Mouse (Mus musculus) olfactory bulb, adult 2 months (tissue): ENCODE data around the gene Ttc32.

Experiments used
- CTCF ChIP-seq: fragments of 200-500 bp; IDR thresholded peaks from 2 replicates; pipeline ENCODE4 v1.5.1; 2012; ENCODE audit warnings: low read depth, mild to moderate bottlenecking, low read length, moderate library complexity; ENCODE audit not compliant: insufficient read depth
- POLR2A ChIP-seq: fragments of 200-500 bp; IDR thresholded peaks from 2 replicates; pipeline ENCODE4 v1.6.1; 2012; ENCODE audit warnings: mild to moderate bottlenecking, low read depth, low read length, moderate library complexity; ENCODE audit not compliant: insufficient read depth

GRCm38 (mm10) chr12:9033140-9033539, 3.3 kb downstream of the Ttc32 start:
- TF ChIP-seq CTCF (no peak), POLR2A (no peak)
